Mouse (Mus musculus): ENCODE results near the gene Lgals9.

Lgals9 gene

GRCm38 (mm10) chr11:78973381-78974150, 11.2 kb downstream of the Lgals9 start:
- DNase-seq, result peak; percentile 98

DNA sequence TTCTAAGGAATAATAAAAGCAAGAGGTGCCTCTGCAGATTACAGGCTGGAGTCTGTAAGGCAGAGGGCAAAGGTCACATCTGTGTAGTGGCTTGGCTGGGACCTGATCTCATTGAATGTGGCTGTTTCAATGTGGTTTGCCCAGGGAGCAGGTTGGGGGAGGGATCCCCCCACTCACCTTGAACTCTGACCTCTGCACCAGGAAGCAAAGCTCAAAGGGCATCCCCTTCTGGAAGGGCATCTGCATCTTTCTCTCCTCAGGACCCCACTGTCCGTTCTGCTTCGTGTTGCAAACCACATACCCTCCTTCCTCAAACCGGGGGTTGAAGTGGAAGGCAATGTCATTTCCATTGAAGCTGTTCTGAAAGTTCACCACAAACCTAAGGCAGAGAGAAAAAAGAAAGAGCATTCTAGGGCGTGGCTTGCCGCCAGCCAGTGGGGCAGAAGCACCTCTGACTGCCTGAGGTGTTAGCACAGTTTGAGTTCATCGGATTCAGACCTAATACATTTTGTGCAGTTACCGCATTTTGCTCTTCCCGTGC, 11.9 kb downstream of the Lgals9 start:
- DNase-seq, result peak; percentile 90

DNA sequence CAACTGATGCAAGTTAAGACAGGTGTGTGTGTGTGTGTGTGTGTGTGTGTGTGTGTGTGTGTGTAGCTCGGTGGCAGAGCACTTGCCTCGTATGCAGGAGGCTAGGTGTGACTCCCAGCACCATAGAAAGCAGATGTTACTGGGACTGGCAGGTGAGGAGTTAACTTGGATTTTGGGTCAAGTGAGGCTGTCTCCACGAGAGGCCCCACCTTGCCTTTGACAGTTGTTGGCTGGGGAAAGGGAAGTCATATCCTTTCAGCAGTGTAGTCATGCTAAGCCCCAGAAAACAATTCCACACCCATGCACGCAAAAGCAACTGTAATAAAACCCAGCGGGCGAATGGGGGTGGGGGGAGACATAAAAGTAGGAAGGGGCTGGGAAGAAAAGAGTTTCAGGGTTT, 12.4 kb downstream of the Lgals9 start:
- peak; percentile 83 for DNase-seq

DNA sequence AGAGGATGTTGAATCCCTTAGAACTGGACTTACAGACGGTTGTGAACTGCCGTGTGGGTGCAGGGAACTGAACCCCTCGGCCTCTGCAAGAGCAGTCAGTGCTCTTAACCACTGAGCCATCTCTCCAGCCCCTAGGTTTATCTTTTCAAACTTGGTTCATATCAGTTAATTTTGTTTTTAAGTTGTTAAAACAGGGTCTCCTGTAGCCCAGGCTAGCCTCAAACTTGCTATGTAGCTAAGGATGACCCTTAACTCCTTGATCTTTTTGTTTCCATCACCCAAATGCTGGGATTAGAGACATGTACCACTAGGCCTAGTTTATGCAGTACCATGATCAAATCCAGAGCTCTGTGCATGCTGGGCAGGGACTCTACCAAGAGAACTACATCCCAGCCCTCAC, 13.0 kb downstream of the Lgals9 start:
- DNase-seq, result peak; percentile 53

DNA sequence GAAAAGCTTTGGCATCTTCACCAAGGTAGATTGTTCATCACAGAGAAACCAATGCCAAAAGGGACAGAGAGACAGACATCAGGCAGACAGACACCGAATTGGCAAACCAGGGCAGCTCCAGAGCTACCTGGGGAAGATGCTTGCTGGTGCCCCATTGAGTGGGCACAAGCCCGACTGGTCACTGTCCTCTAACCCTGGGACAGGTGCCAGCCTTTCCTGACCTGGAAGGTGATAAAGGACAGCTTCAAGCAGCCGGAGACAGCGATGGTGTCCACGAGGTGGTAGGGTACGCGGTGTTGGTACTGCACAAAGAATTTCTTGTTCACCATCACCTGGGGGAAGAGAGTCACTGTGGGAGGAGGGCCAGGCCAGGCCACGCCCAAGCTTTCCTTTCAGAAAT, 13.7 kb downstream of the Lgals9 start:
- DNase-seq, result peak; percentile 82

GRCm38 (mm10) chr11:78968121-78968520, 16.6 kb downstream of the Lgals9 start:
- DNase-seq, result peak; percentile 90

DNA sequence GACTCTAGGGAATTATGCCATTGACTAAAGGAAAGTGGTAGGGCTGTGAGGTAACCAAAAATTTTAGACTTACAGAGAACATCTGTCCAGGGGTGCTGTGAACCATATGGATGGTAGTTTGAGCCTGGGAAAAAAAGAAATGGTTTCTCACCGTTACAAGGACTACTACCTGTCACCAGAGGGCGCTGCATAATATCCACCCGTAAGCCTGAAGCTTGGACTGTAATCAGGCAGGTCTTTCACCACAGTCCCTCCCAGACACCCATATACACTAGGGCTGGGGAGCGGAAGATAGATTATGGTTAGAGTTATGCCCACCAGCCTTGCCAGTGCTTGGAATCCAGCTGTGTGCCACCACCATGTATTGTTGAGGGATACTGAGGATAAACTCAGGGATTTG, 17.4 kb downstream of the Lgals9 start:
- peak; percentile 85 for DNase-seq

GRCm38 (mm10) chr11:78961221-78961620, 23.5 kb downstream of the Lgals9 start:
- peak; percentile 70 for DNase-seq

GRCm38 (mm10) chr11:78959841-78960520, 24.8 kb downstream of the Lgals9 start:
- peak; percentile 81 for DNase-seq

GRCm38 (mm10) chr11:78959367-78959766, 25.4 kb downstream of the Lgals9 start:
- peak; percentile 74 for DNase-seq

DNA sequence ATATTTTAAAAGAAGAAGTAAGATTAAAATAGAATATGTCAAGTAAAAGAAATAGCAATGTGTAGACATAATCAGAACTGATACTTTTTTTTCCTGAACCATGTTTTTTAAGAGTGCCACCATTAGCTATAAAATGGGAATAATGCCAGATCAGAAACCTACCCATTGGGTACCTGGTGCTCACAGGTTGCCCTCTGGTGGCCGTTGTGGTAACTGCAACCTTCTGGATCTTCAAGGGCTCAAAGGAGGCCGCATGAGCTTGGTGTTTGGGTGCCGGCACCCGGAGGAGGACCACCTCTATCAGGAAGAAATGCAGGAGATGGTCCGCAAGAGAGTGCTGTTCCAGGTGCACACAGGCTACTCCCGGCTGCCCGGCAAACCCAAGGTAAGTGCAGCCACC, 28.5 kb downstream of the Lgals9 start:
- DNase-seq, result peak; percentile 97

GRCm38 (mm10) chr11:78952467-78952866, 32.3 kb downstream of the Lgals9 start:
- no peak for DNase-seq

DNA sequence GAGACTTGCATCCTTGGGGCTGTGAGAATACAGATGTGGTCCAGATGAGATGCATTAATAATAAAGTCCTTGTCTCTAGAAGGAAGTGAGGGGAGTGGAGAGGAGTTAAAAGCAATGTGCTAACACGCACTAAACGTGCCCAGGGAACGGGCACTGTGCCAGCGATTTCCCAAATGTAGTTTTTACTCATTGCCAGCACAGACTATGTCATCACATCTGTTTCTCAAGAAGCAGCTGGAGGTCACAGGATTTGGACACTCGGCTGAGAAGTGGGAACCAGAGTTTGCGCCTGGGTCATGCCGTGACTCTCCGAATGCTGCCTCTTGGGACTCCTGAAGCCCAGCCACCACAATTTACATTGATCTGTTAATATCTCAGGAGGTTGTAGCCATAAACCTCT, 34.4 kb downstream of the Lgals9 start:
- DNase-seq, result no peak

DNA sequence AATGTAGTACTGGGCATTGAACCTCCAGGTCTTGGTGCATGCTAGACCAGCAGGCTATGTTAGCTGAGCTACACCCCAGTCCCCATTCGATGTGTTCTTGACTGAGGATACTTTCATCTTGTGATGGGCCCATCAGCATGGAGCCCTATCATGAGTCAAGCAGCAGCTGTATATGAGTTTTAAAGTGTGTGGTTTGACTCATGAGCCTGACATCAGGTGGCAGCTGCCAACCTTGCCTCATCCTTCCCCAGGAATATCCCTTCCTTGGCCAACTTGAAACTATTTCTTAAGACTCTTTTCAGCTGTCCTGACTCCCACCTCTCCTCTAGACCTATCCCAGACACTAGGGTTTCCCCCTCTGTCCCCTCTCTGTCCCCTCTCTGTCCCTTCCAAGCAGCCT, 41.7 kb downstream of the Lgals9 start:
- DNase-seq, result no peak

DNA sequence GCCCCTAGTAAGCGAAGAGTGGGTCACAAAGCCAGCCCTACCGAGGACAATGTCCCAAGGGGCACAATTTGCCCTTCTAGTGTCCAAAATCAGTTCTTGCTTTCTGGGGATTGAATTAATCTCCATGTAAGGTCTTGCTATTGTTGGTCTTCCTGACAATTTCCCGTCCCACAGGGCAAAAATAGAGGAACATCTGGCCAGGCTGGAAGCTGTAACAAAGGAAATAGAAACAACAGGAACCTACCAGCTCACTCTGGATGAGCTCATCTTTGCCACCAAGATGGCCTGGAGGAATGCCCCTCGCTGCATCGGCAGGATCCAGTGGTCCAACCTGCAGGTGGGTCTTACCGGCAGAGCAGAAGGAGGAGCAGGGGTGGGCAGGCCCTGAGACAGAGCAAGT, 49.6 kb downstream of the Lgals9 start:
- DNase-seq, result peak; percentile 96

DNA sequence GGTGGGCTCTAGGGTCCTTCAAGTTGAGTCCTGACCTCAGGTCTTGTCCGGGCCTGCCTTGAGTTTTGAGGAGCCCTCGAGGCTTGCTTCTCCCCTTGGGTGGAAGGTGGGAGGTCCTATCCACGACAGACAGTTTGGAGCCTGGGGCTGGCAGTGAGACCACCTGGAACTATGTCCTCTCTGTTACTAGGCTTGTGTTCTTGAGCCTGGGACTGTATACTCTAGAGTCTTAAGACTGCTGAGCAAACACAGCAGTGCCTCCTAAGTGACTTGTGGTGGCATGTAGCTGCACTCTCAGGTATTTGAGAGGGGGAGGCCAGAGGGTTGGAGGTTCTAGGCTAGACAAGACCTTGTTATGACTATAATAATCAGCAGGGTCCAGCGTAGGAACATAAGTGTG, 50.0 kb downstream of the Lgals9 start:
- no peak for DNase-seq

- no peak for DNase-seq
Measured at GRCm38 (mm10) chr11:78934307-78934706, 50.4 kb downstream of the Lgals9 start.

GRCm38 (mm10) chr11:78929345-78929744, 55.4 kb downstream of the Lgals9 start:
- DNase-seq, result peak; percentile 98

GRCm38 (mm10) chr11:78924916-78925315, 59.8 kb downstream of the Lgals9 start:
- DNase-seq, result peak; percentile 96

DNA sequence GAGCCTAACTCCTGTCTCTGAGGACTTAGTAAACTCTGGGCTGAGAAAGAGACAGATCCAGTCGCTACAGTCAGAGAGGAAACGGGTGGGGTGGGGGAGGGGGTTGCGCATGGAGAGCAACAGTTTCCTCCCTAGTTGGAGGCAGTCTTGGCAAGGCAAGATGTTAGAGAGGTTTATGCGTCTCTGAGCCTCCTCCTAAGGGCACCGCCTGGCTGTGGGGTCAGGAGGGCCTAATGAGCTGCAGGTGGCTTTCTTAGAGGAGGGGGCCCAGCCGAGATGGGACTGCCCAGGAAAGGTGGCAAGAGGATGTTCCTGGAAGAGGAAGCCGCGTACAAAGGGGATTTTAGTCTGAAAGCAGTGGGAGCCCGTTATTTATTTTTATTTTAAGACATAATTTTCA, 60.6 kb downstream of the Lgals9 start:
- DNase-seq, result peak; percentile 94

- peak; percentile 92 for DNase-seq
Measured at GRCm38 (mm10) chr11:78922678-78923407, 61.9 kb downstream of the Lgals9 start.

GRCm38 (mm10) chr11:78920411-78920939, 64.3 kb downstream of the Lgals9 start, which contains the start of gene Nos2:
Gene Nos2, plus strand, starts transcription at chr11:78920787.
- DNase-seq, result no peak

DNA sequence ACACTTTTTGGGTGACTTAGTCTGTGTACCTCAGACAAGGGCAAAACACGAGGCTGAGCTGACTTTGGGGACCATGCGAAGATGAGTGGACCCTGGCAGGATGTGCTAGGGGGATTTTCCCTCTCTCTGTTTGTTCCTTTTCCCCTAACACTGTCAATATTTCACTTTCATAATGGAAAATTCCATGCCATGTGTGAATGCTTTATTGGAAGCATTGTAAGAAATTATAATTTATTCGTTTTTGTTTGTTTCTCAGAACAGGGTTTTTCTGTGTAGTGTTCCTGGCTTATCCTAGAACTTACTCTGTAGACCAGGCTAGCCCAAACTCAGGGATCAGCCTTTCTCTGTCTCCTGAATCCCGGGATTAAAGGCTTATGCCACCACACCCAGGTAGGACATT, 65.0 kb downstream of the Lgals9 start:
- no peak for DNase-seq
